Mouse (Mus musculus) kidney, postnatal 0 days (tissue): ENCODE results near the gene Dip2c. TPM values are rescaled to one million over a fixed set of nuclear protein-coding genes. Genes with fewer than 3 reads are reported as not detected.

ENCODE experiments used
- ATAC-seq: fragments of 200-750 bp; cut with Nextera tagmentation; replicated peaks from 2 replicates; pipeline ENCODE4 v1.8.0; 2017; ENCODE audit warnings: low read depth, moderate number of reproducible peaks, moderate TSS enrichment, moderate library complexity; ENCODE audit not compliant: low FRiP score
- DNase-seq: peaks from one replicate; pipeline ENCODE4 v3.0.0-alpha.2; 2016; ENCODE audit warnings: low spot score
- H3K27ac ChIP-seq: fragments of 300-500 bp; sonication (generic); 2 replicates; pipeline ENCODE4 v1.5.1; 2014; ENCODE audit warnings: mild to moderate bottlenecking
- H3K27me3 ChIP-seq: fragments of 300-500 bp; sonication (generic); 2 replicates; pipeline ENCODE4 v1.6.1; 2014; ENCODE audit warnings: low read length, mixed read lengths; ENCODE audit not compliant: insufficient read depth
- H3K36me3 ChIP-seq: fragments of 300-500 bp; sonication (generic); 2 replicates; pipeline ENCODE4 v1.6.1; 2014; ENCODE audit warnings: low read length, mixed read lengths; ENCODE audit not compliant: insufficient read depth
- H3K4me1 ChIP-seq: fragments of 300-500 bp; sonication (generic); replicated peaks from 2 replicates; pipeline ENCODE4 v1.6.1; 2014; ENCODE audit warnings: antibody characterized with exemption, low read length, mixed read lengths; ENCODE audit not compliant: insufficient read depth
- H3K4me2 ChIP-seq: fragments of 300-500 bp; sonication (generic); 2 replicates; pipeline ENCODE4 v1.6.1; 2014; ENCODE audit warnings: mild to moderate bottlenecking, low read length, moderate library complexity, mixed read lengths
- H3K4me3 ChIP-seq: fragments of 300-500 bp; sonication (generic); replicated peaks from 2 replicates; pipeline ENCODE4 v1.5.1; 2014; ENCODE audit warnings: low read depth, low read length
- H3K9ac ChIP-seq: fragments of 300-500 bp; sonication (generic); 2 replicates; pipeline ENCODE4 v1.6.1; 2014; ENCODE audit warnings: low read depth, low read length
- H3K9me3 ChIP-seq: fragments of 300-500 bp; sonication (generic); replicated peaks from 2 replicates; pipeline ENCODE4 v1.6.1; 2016; ENCODE audit warnings: low read length, inconsistent platforms, mixed read lengths
- CTCF ChIP-seq: IDR thresholded peaks from 2 replicates; pipeline ENCODE4 v1.5.1; 2016; ENCODE audit warnings: antibody characterized with exemption, low read depth, mild to moderate bottlenecking, moderate library complexity
- WGBS: fragments of 180-500 bp; shearing (Covaris S2); extraction: QIAGEN DNeasy Blood & Tissue Kit; methylation state at CpG from one replicate; pipeline ENCODE4 v1.1.7; 2014; 5-methylcytosine and 5-hydroxymethylcytosine counted together
- polyA plus RNA-seq: library from polyadenylated mRNA; unstranded; fragments of >200 nt; fragmentation: Nextera tagmentation; extraction: Ambion mirVana; gene quantifications from 2 replicates; pipeline ENCODE4 v1.2.1, GENCODE M21; 2015

Gene Dip2c
- polyA plus RNA-seq, 1 experiment from 2014 or later: 3.8 TPM

GRCm38 (mm10) chr13:9715224-9715623, 438.9 kb downstream of the Dip2c start:
- WGBS: 85% methylated on average over 1 of the region's 1 CpGs
- Histone ChIP-seq H3K4me2 (no peak overlapping the region), H3K27me3 (no peaks in the 10 kb centered on the region), H3K4me3 (no peak overlapping the region), H3K27ac (no peak overlapping the region), H3K36me3 (peaks cover 5% of the 10 kb centered on the region; the same call in 1 of the 2 replicates), H3K4me1 (no peaks in the 10 kb centered on the region), H3K9ac (no peak overlapping the region), H3K9me3 (no peaks in the 10 kb centered on the region)
- DNase-seq (no peak), ATAC-seq (no peak)
- TF ChIP-seq CTCF: no peak

Other genes with a start within 250 kb of the Dip2c start
- 27.4 and 27.9 TPM in 2 replicates for gene Larp4b, start 182.6 kb upstream of the Dip2c start, polyA plus RNA-seq